Mouse (Mus musculus) olfactory bulb, adult 2 months (tissue): ENCODE data around the gene Usp12.

ENCODE experiments used
- CTCF ChIP-seq: fragments of 200-500 bp; IDR thresholded peaks from 2 replicates; pipeline ENCODE4 v1.5.1; 2012; ENCODE audit warnings: low read depth, mild to moderate bottlenecking, low read length, moderate library complexity; ENCODE audit not compliant: insufficient read depth
- POLR2A ChIP-seq: fragments of 200-500 bp; IDR thresholded peaks from 2 replicates; pipeline ENCODE4 v1.6.1; 2012; ENCODE audit warnings: mild to moderate bottlenecking, low read depth, low read length, moderate library complexity; ENCODE audit not compliant: insufficient read depth

- TF ChIP-seq CTCF (no peak), POLR2A (no peak)
Measured at GRCm38 (mm10) chr5:146757316-146757715, 37.5 kb downstream of the Usp12 start.
